Mouse (Mus musculus) forebrain, embryonic 15.5 days (tissue): ENCODE results near the gene Necab2. TPM values are rescaled to one million over a fixed set of nuclear protein-coding genes. Genes with fewer than 3 reads are reported as not detected.

Source experiments
- ATAC-seq: fragments of 200-750 bp; cut with Nextera tagmentation; replicated peaks from 2 replicates; pipeline ENCODE4 v1.8.0; 2017; ENCODE audit warnings: mild to moderate bottlenecking, moderate TSS enrichment, moderate library complexity
- H3K27ac ChIP-seq: fragments of 300-500 bp; sonication (generic); replicated peaks from 2 replicates; pipeline ENCODE4 v1.5.1; 2015; ENCODE audit warnings: mild to moderate bottlenecking, inconsistent platforms
- H3K27me3 ChIP-seq: fragments of 300-500 bp; sonication (generic); 2 replicates; pipeline ENCODE4 v1.6.1; 2015; ENCODE audit warnings: inconsistent platforms
- H3K36me3 ChIP-seq: fragments of 300-500 bp; sonication (generic); 2 replicates; pipeline ENCODE4 v1.6.1; 2015; ENCODE audit warnings: mild to moderate bottlenecking, inconsistent platforms
- H3K4me1 ChIP-seq: fragments of 300-500 bp; sonication (generic); 2 replicates; pipeline ENCODE4 v1.6.1; 2015; ENCODE audit warnings: inconsistent platforms
- H3K4me2 ChIP-seq: fragments of 300-500 bp; sonication (generic); replicated peaks from 2 replicates; pipeline ENCODE4 v1.6.1; 2015; ENCODE audit warnings: mild to moderate bottlenecking, inconsistent platforms
- H3K4me3 ChIP-seq: fragments of 300-500 bp; sonication (generic); 2 replicates; pipeline ENCODE4 v1.5.1; 2015; ENCODE audit warnings: mild to moderate bottlenecking, inconsistent platforms
- H3K9ac ChIP-seq: fragments of 300-500 bp; sonication (generic); replicated peaks from 2 replicates; pipeline ENCODE4 v1.6.1; 2015; ENCODE audit warnings: mild to moderate bottlenecking, inconsistent platforms
- H3K9me3 ChIP-seq: fragments of 300-500 bp; sonication (generic); 2 replicates; pipeline ENCODE4 v1.6.1; 2016; ENCODE audit warnings: inconsistent platforms
- WGBS: fragments of 180-500 bp; shearing (Covaris S2); methylation state at CpG from one replicate; pipeline ENCODE4 v1.1.7; 2015; ENCODE audit warnings: mixed read lengths; 5-methylcytosine and 5-hydroxymethylcytosine counted together
- polyA plus RNA-seq: library from polyadenylated mRNA; unstranded; fragments of >200 nt; fragmentation: Nextera tagmentation; extraction: Ambion mirVana; gene quantifications from 2 replicates; pipeline ENCODE4 v1.2.1, GENCODE M21; 2015

Gene Necab2
- polyA plus RNA-seq, 1 experiment from 2014 or later, result 15.7 TPM

DNA sequence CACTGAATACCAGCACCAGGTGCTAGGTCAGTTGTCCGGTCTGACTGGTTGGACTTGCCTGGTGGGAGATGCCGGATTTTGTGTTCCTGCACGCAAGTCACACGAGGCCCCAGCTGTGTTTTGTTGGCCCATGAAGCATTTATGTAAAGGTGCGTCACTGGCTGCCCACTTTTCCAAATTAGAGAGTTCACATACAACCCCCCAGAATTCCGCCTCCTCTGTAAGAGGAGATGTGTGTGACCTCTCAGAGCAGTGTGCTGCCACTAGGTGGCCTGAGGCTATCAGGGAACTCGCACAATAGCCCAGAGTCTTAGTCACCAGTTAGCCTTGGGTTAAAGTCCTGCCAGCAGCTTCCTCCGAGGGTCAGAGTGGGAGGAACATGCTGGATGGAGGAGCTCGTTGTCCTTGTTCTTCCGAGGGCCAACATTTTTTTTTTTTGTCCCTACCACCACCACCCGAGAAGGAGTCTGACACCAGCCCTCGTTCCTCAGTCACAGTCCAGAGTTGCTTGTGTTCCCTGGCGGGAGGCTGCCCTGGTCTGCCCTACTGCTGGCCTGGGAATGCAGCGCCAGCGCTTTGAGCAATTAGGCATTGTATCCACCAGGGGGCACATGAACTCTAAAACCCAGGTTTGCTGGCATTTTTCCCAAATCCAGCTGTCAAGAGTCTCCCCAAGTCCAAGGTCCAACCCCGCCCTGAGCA, 6.1 kb upstream of the Necab2 start:
- H3K9ac ChIP-seq, result no peak overlapping the region
- no peak overlapping the region for H3K4me2 ChIP-seq
- no peaks in the 10 kb centered on the region for H3K4me1 ChIP-seq
- no peak overlapping the region for H3K4me3 ChIP-seq
- no peak overlapping the region for H3K27ac ChIP-seq
- H3K36me3 ChIP-seq, result no peaks in the 10 kb centered on the region
- no peaks in the 10 kb centered on the region for H3K27me3 ChIP-seq
- peak; percentile 46; the same call in 1 of the 2 replicates for ATAC-seq
- H3K9me3 ChIP-seq, result no peaks in the 10 kb centered on the region
- 15% methylated on average over 16 of the region's 16 CpGs for WGBS

GRCm38 (mm10) chr8:119440952-119441270, 5.6 kb upstream of the Necab2 start:
- Histone ChIP-seq H3K4me3 (no peak overlapping the region), H3K27ac (no peak overlapping the region), H3K9ac (no peak overlapping the region), H3K4me1 (no peaks in the 10 kb centered on the region), H3K9me3 (no peaks in the 10 kb centered on the region), H3K4me2 (no peak overlapping the region), H3K36me3 (no peaks in the 10 kb centered on the region), H3K27me3 (no peaks in the 10 kb centered on the region)
- 38% methylated on average over 1 of the region's 1 CpGs for WGBS
- peak; percentile 23; the same call in 1 of the 2 replicates for ATAC-seq

DNA sequence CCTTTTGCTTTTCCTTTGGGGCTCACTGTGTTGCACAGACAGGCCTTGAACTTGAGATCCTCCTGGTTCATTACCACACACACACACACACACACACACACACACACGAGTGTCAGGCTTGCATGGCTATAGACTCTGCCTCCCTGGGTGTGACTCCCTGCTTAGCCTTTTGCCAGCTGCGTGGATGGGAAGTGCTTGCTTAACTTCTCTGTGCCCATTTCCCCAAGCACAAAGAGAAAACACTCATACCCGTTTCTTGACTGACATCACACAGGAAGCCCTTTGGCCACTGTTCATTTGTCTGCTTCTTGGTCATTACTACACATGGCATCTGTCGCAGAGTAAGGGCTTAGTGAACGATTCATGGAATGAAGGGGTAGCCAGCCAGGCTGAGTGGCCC, 4.5 kb upstream of the Necab2 start:
- ATAC-seq, result no peak
- H3K27me3 ChIP-seq, result peaks cover under 1% of the 10 kb centered on the region; the same call in 1 of the 2 replicates
- H3K36me3 ChIP-seq, result no peaks in the 10 kb centered on the region
- WGBS, result 65% methylated on average over 5 of the region's 5 CpGs
- no peak overlapping the region for H3K4me3 ChIP-seq
- H3K27ac ChIP-seq, result no peak overlapping the region
- peaks cover 5% of the 10 kb centered on the region for H3K4me1 ChIP-seq
- H3K9me3 ChIP-seq, result no peaks in the 10 kb centered on the region
- no peak overlapping the region for H3K4me2 ChIP-seq
- H3K9ac ChIP-seq, result no peak overlapping the region

DNA sequence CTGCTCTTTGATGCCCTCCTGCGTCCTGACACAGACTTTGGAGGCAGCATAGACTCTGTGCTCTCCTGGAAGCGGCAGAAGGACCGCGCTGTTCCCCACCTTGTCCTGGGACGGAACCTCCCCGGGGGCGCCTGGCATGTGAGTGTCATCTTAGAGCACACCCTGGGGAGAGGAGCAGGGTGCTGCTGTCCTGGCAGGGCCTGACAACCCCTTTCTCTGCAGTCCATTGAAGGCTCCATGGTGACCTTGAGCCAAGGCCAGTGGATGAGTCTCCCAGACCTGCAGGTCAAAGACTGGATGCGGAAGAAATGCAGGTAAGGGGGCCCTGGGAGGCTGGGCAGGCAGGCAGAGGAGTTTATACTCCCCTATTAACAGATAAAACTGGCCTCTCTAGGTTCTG, 3.5 kb upstream of the Necab2 start:
- Histone ChIP-seq H3K9me3 (no peaks in the 10 kb centered on the region), H3K27me3 (peaks cover 8% of the 10 kb centered on the region; the same call in 1 of the 2 replicates), H3K9ac (no peak overlapping the region), H3K36me3 (no peaks in the 10 kb centered on the region), H3K4me1 (peaks cover 14% of the 10 kb centered on the region), H3K4me3 (no peak overlapping the region), H3K4me2 (no peak overlapping the region), H3K27ac (no peak overlapping the region)
- 95% methylated on average over 8 of the region's 8 CpGs for WGBS
- ATAC-seq, result no peak

DNA sequence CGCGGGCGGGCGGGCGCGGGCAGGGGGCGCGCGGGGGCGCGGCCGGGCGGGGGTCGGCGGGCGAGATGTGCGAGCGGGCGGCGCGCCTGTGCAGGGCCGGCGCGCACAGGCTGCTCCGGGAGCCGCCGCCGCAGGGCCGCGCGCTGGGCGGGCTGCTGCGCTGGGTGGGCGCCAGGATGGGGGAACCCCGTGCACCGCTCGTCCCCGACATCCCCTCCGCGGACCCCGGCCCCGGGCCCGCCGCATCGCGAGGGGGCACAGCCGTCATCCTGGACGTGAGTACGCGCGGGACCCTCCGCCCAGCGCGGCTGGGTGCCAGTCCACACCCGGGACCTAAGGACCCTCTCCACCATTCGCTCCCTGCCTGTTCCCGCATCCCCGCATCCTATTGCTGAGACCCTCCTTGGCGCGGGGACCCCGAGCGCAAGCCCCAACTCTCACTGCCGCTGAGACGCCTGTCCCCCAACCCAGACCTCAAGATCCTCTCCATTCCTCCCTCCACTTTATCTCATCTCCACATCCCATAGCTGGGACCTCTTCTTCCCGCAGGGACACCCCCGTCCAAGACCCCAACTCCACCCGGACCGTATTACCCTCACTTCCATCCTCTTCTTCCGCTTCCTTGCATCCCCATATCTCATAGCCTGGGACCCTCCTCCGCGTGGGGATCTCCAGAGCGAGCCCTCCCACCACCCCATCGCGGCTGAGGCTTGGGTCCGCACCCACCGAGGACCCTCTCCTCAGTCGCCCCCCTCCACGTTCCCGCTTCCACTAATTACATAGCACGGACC, 666 bp downstream of the Necab2 start:
- H3K9ac ChIP-seq, result peak overlapping the region; percentile 70
- no peaks in the 10 kb centered on the region for H3K9me3 ChIP-seq
- WGBS, result under 1% methylated on average over 55 of the region's 80 CpGs
- H3K36me3 ChIP-seq, result no peaks in the 10 kb centered on the region
- peak; percentile 51 for ATAC-seq
- H3K27ac ChIP-seq, result no peak overlapping the region
- peaks cover 14% of the 10 kb centered on the region for H3K4me1 ChIP-seq
- peaks cover 11% of the 10 kb centered on the region; the same call in 1 of the 2 replicates for H3K27me3 ChIP-seq
- peak overlapping the region; percentile 70 for H3K4me3 ChIP-seq
- peak overlapping the region; percentile 96 for H3K4me2 ChIP-seq

GRCm38 (mm10) chr8:119447781-119448170, 1.3 kb downstream of the Necab2 start:
- Histone ChIP-seq H3K27me3 (peaks cover 11% of the 10 kb centered on the region; the same call in 1 of the 2 replicates), H3K9ac (peak overlapping the region; percentile 70), H3K9me3 (no peaks in the 10 kb centered on the region), H3K4me3 (peak overlapping the region; percentile 70), H3K36me3 (no peaks in the 10 kb centered on the region), H3K4me1 (peaks cover 14% of the 10 kb centered on the region), H3K4me2 (peak overlapping the region; percentile 96), H3K27ac (no peak overlapping the region)
- no peak for ATAC-seq
- under 1% methylated on average over 17 of the region's 17 CpGs for WGBS

GRCm38 (mm10) chr8:119449627-119450026, 3.1 kb downstream of the Necab2 start:
- H3K27ac ChIP-seq, result no peak overlapping the region
- H3K9me3 ChIP-seq, result no peaks in the 10 kb centered on the region
- H3K4me1 ChIP-seq, result peaks cover 14% of the 10 kb centered on the region
- 73% methylated on average over 12 of the region's 12 CpGs for WGBS
- peaks cover 11% of the 10 kb centered on the region; the same call in 1 of the 2 replicates for H3K27me3 ChIP-seq
- no peaks in the 10 kb centered on the region for H3K36me3 ChIP-seq
- no peak for ATAC-seq
- no peak overlapping the region for H3K4me3 ChIP-seq
- no peak overlapping the region for H3K4me2 ChIP-seq
- H3K9ac ChIP-seq, result no peak overlapping the region

GRCm38 (mm10) chr8:119451131-119451530, 4.6 kb downstream of the Necab2 start:
- no peak overlapping the region for H3K27ac ChIP-seq
- H3K27me3 ChIP-seq, result peaks cover 11% of the 10 kb centered on the region; the same call in 1 of the 2 replicates
- ATAC-seq, result no peak
- H3K36me3 ChIP-seq, result no peaks in the 10 kb centered on the region
- H3K9me3 ChIP-seq, result no peaks in the 10 kb centered on the region
- H3K4me3 ChIP-seq, result no peak overlapping the region
- H3K4me2 ChIP-seq, result no peak overlapping the region
- H3K9ac ChIP-seq, result no peak overlapping the region
- H3K4me1 ChIP-seq, result peaks cover 12% of the 10 kb centered on the region
- 85% methylated on average over 4 of the region's 4 CpGs for WGBS

DNA sequence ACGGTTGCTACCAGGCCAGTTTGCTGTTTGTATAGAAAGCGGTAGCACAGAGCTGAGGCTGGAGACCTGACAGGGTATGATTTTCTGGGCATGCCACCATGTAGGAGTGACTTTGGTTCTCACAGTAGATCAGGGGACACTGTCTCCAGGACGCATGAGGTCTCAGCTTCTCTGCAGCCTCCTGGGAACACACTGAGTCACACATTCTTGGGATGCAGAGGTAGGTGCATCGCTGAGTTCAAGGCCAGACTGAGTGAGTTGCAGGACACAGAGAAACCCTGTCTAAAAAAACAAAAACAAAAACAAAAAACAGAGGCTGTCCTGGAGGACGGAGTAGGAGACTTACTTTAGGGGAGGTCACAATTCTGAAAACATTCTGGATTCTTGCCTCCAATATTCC, 6.4 kb downstream of the Necab2 start:
- H3K4me3 ChIP-seq, result no peak overlapping the region
- no peak overlapping the region for H3K9ac ChIP-seq
- no peak for ATAC-seq
- H3K27me3 ChIP-seq, result peaks cover 3% of the 10 kb centered on the region; the same call in 1 of the 2 replicates
- H3K4me2 ChIP-seq, result no peak overlapping the region
- no peaks in the 10 kb centered on the region for H3K9me3 ChIP-seq
- H3K4me1 ChIP-seq, result no peaks in the 10 kb centered on the region
- WGBS, result 90% methylated on average over 5 of the region's 5 CpGs
- H3K27ac ChIP-seq, result no peak overlapping the region
- no peaks in the 10 kb centered on the region for H3K36me3 ChIP-seq

DNA sequence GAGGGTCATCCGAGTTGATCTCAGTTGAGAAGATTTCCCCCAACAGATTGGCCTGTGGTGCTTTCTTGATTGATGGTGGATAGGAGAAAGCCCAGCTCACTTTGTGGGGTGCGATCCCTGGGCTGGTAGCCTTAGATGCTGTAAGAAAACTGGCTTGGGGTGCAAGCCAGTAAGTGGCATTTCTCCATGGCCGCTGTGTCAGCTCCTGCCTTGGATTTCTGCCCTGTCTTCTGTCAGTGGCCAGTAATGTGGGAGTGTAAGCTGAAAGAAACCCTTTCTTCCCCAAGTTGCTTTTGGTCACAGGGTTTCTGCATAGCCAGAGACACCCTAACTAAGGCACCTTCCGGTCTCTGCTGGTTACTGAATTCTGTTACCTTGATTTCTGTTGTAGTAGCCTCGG, 9.5 kb downstream of the Necab2 start:
- 87% methylated on average over 5 of the region's 5 CpGs for WGBS
- no peaks in the 10 kb centered on the region for H3K27me3 ChIP-seq
- no peaks in the 10 kb centered on the region for H3K9me3 ChIP-seq
- no peak overlapping the region for H3K9ac ChIP-seq
- no peak overlapping the region for H3K4me3 ChIP-seq
- no peak overlapping the region for H3K27ac ChIP-seq
- peaks cover 15% of the 10 kb centered on the region for H3K4me1 ChIP-seq
- H3K36me3 ChIP-seq, result no peaks in the 10 kb centered on the region
- ATAC-seq, result no peak
- H3K4me2 ChIP-seq, result no peak overlapping the region

DNA sequence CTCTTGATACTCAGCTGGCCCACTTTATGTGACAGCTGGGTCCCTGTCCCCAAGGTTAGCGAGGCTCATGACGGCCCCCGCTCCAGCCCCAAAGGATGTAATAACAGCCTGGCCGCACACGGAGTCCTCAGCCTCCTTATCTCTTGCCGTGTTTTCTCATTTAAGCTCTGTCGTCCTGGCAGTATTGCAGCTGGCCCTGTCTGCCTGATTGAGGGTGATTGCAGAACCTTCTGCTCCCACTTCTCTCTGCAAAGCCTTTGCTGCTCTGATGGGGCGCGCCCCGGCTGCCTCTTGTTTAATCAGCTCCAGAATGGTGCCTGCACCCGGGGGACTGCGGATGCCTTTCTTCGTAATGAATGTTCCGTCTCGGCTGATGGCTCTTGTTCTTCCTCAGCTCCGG, 13.2 kb downstream of the Necab2 start:
- Histone ChIP-seq H3K9me3 (no peaks in the 10 kb centered on the region), H3K4me3 (no peak overlapping the region), H3K4me1 (peaks cover 33% of the 10 kb centered on the region), H3K27ac (peak overlapping the region; percentile 58), H3K4me2 (peak overlapping the region; percentile 8), H3K27me3 (peaks cover under 1% of the 10 kb centered on the region; the same call in 1 of the 2 replicates), H3K36me3 (no peaks in the 10 kb centered on the region), H3K9ac (no peak overlapping the region)
- 35% methylated on average over 16 of the region's 16 CpGs for WGBS
- ATAC-seq, result 0 out of 2 replicates have a peak, but pooled peaks have one; percentile 19

DNA sequence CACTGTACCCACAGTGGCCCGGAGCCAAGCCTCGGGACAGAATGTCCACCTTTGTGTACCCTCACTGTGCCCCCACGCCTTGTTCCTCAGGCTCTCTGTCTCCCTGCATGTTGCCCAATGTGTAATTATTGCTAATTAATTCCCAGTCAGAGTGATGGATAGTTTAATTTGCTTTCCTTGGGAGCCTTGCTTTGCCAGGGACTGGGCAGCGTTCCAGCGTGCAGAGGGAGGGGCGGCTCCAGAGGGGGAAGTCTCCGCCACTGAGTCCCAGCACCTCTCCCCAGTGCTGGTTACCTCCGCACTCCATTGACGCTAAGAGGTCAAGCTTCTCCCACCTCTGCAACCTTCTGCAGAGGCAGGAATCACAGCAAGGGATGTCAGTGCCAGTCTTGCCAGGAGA, 14.8 kb downstream of the Necab2 start:
- 13% methylated on average over 9 of the region's 9 CpGs for WGBS
- H3K4me1 ChIP-seq, result peaks cover 49% of the 10 kb centered on the region
- H3K9me3 ChIP-seq, result no peaks in the 10 kb centered on the region
- H3K4me3 ChIP-seq, result no peak overlapping the region
- H3K27ac ChIP-seq, result no peak overlapping the region
- no peaks in the 10 kb centered on the region for H3K36me3 ChIP-seq
- peaks cover 7% of the 10 kb centered on the region; the same call in 1 of the 2 replicates for H3K27me3 ChIP-seq
- ATAC-seq, result peak; percentile 66
- no peak overlapping the region for H3K4me2 ChIP-seq
- H3K9ac ChIP-seq, result no peak overlapping the region
